Mouse (Mus musculus) olfactory bulb, adult 2 months (tissue): Measurements from ENCODE around the gene Sumo3. TPM values are rescaled to one million over a fixed set of nuclear protein-coding genes. Genes with fewer than 3 reads are reported as not detected.

ENCODE experiments used
- H3K27ac ChIP-seq: fragments of 200-500 bp; 2 replicates; pipeline ENCODE4 v1.5.1; 2012; ENCODE audit warnings: low read depth, low read length; ENCODE audit not compliant: insufficient read depth
- H3K4me1 ChIP-seq: fragments of 200-500 bp; 2 replicates; pipeline ENCODE4 v1.6.1; 2012; ENCODE audit warnings: low read length; ENCODE audit not compliant: control insufficient read depth, insufficient read depth
- H3K4me3 ChIP-seq: fragments of 200-500 bp; 2 replicates; pipeline ENCODE4 v1.5.1; 2012; ENCODE audit warnings: mild to moderate bottlenecking, low read depth, low read length, moderate library complexity; ENCODE audit not compliant: insufficient read depth
- CTCF ChIP-seq: fragments of 200-500 bp; IDR thresholded peaks from 2 replicates; pipeline ENCODE4 v1.5.1; 2012; ENCODE audit warnings: low read depth, mild to moderate bottlenecking, low read length, moderate library complexity; ENCODE audit not compliant: insufficient read depth
- POLR2A ChIP-seq: fragments of 200-500 bp; IDR thresholded peaks from 2 replicates; pipeline ENCODE4 v1.6.1; 2012; ENCODE audit warnings: mild to moderate bottlenecking, low read depth, low read length, moderate library complexity; ENCODE audit not compliant: insufficient read depth
- WGBS: fragments of 180-500 bp; shearing (Covaris S2); methylation state at CpG from one replicate; pipeline ENCODE4 v1.1.7; 2018; 5-methylcytosine and 5-hydroxymethylcytosine counted together
- polyA plus RNA-seq: library from polyadenylated mRNA; stranded (reverse); fragments of >200 nt; gene quantifications from 2 replicates; pipeline ENCODE4 v1.2.4, GENCODE M21; 2012; ENCODE audit warnings: low replicate concordance; ENCODE audit not compliant: missing spikeins, insufficient read depth, insufficient read length

The Sumo3 gene
- polyA plus RNA-seq, 1 experiment: not detected

GRCm38 (mm10) chr10:77616166-77616565 is 10.3 kb downstream of the Sumo3 start:
- peaks cover 6% of the 10 kb centered on the region; the same call in 1 of the 2 replicates for H3K4me1 ChIP-seq
- 92% methylated on average over 9 of the region's 9 CpGs for WGBS
- H3K4me3 ChIP-seq: no peak overlapping the region
- TF ChIP-seq CTCF (no peak), POLR2A (no peak)
- H3K27ac ChIP-seq: no peak overlapping the region

- no peak overlapping the region for H3K27ac ChIP-seq
- TF ChIP-seq CTCF: no peak
- TF ChIP-seq POLR2A: no peak
- no peak overlapping the region for H3K4me3 ChIP-seq
- peaks cover 9% of the 10 kb centered on the region; the same call in 1 of the 2 replicates for H3K4me1 ChIP-seq
- WGBS: 91% methylated on average over 7 of the region's 7 CpGs
These were observed 11.0 kb downstream of the Sumo3 start for GRCm38 (mm10) chr10:77616926-77617325.

- peak overlapping the region; percentile 93 for H3K4me3 ChIP-seq
- peaks cover 22% of the 10 kb centered on the region for H3K4me1 ChIP-seq
- 68% methylated on average over 8 of the region's 8 CpGs for WGBS
- TF ChIP-seq POLR2A: no peak
- TF ChIP-seq CTCF: no peak
- peak overlapping the region; percentile 85 for H3K27ac ChIP-seq
These were observed 15.6 kb downstream of the Sumo3 start for GRCm38 (mm10) chr10:77621546-77621945.

- TF ChIP-seq POLR2A: peak; percentile 77
- TF ChIP-seq CTCF: no peak
- WGBS: under 1% methylated on average over 96 of the region's 96 CpGs
- Histone ChIP-seq H3K4me1 (peaks cover 22% of the 10 kb centered on the region), H3K4me3 (peak within 1 kb of the TSS; percentile 93), H3K27ac (peak within 1 kb of the TSS; percentile 85)
These were observed 16.4 kb downstream of the Sumo3 start, which contains the start of gene Ube2g2 for GRCm38 (mm10) chr10:77622055-77622988. Gene Ube2g2, plus strand, starts transcription at chr10:77622275.

GRCm38 (mm10) chr10:77623069-77623492 is 17.2 kb downstream of the Sumo3 start:
- H3K4me3 ChIP-seq: peak overlapping the region; percentile 42
- peaks cover 24% of the 10 kb centered on the region for H3K4me1 ChIP-seq
- H3K27ac ChIP-seq: 0 out of 2 replicates have a peak overlapping the region, but pooled peaks have one; percentile 16
- WGBS: 2% methylated on average over 8 of the region's 8 CpGs
- no peak for TF ChIP-seq POLR2A
- TF ChIP-seq CTCF: no peak

- Histone ChIP-seq H3K27ac (no peak overlapping the region), H3K4me3 (no peak overlapping the region), H3K4me1 (peaks cover 24% of the 10 kb centered on the region)
- WGBS: 66% methylated on average over 10 of the region's 10 CpGs
- TF ChIP-seq POLR2A (no peak), CTCF (no peak)
These were observed 17.9 kb downstream of the Sumo3 start for GRCm38 (mm10) chr10:77623639-77624400.

- 39% methylated on average over 7 of the region's 7 CpGs for WGBS
- Histone ChIP-seq H3K4me3 (no peak overlapping the region), H3K27ac (no peak overlapping the region)
These were observed 18.7 kb downstream of the Sumo3 start for GRCm38 (mm10) chr10:77624570-77624995.

GRCm38 (mm10) chr10:77626036-77626435 is 20.1 kb downstream of the Sumo3 start:
- WGBS: 78% methylated on average over 7 of the region's 7 CpGs
- Histone ChIP-seq H3K27ac (no peak overlapping the region), H3K4me3 (no peak overlapping the region), H3K4me1 (peaks cover 24% of the 10 kb centered on the region)
- TF ChIP-seq POLR2A (no peak), CTCF (no peak)

More at GRCm38 (mm10) chr10:77624570-77624995, 18.7 kb downstream of the Sumo3 start:
- TF ChIP-seq CTCF: no peak
- no peak for TF ChIP-seq POLR2A
- peaks cover 24% of the 10 kb centered on the region for H3K4me1 ChIP-seq

GRCm38 (mm10) chr10:77626591-77626990 is 20.7 kb downstream of the Sumo3 start:
- no peak overlapping the region for H3K4me3 ChIP-seq
- peaks cover 21% of the 10 kb centered on the region for H3K4me1 ChIP-seq
- TF ChIP-seq POLR2A (no peak), CTCF (no peak)
- WGBS: 50% methylated on average over 7 of the region's 7 CpGs
- H3K27ac ChIP-seq: no peak overlapping the region
